Comparison of ENCODE assay signal across 10 mouse cellular contexts in the genomic region with DNA sequence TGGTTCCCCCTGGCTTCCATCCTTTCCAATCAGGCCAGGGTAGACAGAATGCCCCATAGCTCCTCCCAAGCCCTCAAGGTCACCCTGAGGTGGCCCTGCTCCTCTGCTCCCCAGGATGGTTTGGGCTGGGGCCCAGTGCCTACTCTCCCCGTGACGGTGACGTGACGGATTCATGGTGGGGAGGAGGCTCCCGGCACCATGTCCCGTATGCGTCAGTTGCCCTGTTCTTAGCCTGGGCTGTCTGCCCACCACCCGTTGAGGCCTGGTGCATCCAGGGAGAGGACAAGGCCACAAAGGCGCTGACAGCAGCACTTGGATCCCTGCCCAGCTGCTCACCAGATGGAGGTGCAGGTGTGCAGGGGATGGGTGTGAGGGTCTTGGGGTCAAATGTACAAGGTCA. TPM values are rescaled to one million over a fixed set of nuclear protein-coding genes. Genes with fewer than 3 reads are reported as not detected.
DNase-seq lines count a peak whose midpoint lies in the region; ATAC-seq lines count a peak whose summit lies in the region.
"Had no signal": no experiment of that assay in that cellular context is flagged by ENCODE, and none has a peak within 500 bp of the region (broad histone marks: within the 10 kb centered on the region; RNA-seq: fewer than 3 reads in every experiment).

No protein-coding gene starts in this region.

- no peak overlapping the region for H3K4me3 ChIP-seq in hindbrain, embryonic 15.5 days
- no peak overlapping the region for H3K4me3 ChIP-seq in hindbrain, embryonic 11.5 days (ENCODE audit: low read depth, low read length)
- no peak overlapping the region for H3K4me3 ChIP-seq in heart, embryonic 12.5 days
- H3K4me3 ChIP-seq: limb, embryonic 13.5 days had no signal

- H3K9me3 ChIP-seq in hindbrain, embryonic 15.5 days: no peaks in the 10 kb centered on the region
- no peaks in the 10 kb centered on the region for H3K9me3 ChIP-seq in hindbrain, embryonic 11.5 days (ENCODE audit: control insufficient read depth, low read length)
- no peaks in the 10 kb centered on the region for H3K9me3 ChIP-seq in heart, embryonic 12.5 days (replicated peaks)
- H3K9me3 ChIP-seq: limb, embryonic 13.5 days had no signal

- H3K9ac ChIP-seq in hindbrain, embryonic 15.5 days: no peak overlapping the region
- H3K9ac ChIP-seq in hindbrain, embryonic 11.5 days (ENCODE audit: low read depth, low read length): no peak overlapping the region
- H3K9ac ChIP-seq in heart, embryonic 12.5 days: no peak overlapping the region
- H3K9ac ChIP-seq: limb, embryonic 13.5 days had no signal

- DNase-seq in hindbrain, embryonic 11.5 days (ENCODE audit: low spot score): no peak
- DNase-seq in NIH3T3 (ENCODE audit: low read depth): peak; percentile 5
- DNase-seq in cerebellum, adult 11-12 months: peak; percentile 53
- DNase-seq in right cerebral cortex, postnatal 4 days: no peak
- no peak for DNase-seq in lung, postnatal 10 days
- DNase-seq: thymus, postnatal 14 days had no signal

- peaks cover 16% of the 10 kb centered on the region; the same call in 1 of the 2 replicates for H3K27me3 ChIP-seq in hindbrain, embryonic 15.5 days
- peaks cover 16% of the 10 kb centered on the region for H3K27me3 ChIP-seq in hindbrain, embryonic 11.5 days (ENCODE audit: control insufficient read depth, insufficient read depth, low read length)
- H3K27me3 ChIP-seq in heart, embryonic 12.5 days (replicated peaks): peaks cover 79% of the 10 kb centered on the region

- H3K4me1 ChIP-seq in hindbrain, embryonic 15.5 days (replicated peaks): peaks cover 31% of the 10 kb centered on the region
- H3K4me1 ChIP-seq in hindbrain, embryonic 11.5 days (replicated peaks; ENCODE audit: control insufficient read depth, insufficient read depth, low read length): peaks cover 14% of the 10 kb centered on the region
- H3K4me1 ChIP-seq in heart, embryonic 12.5 days (replicated peaks): peaks cover 37% of the 10 kb centered on the region

- H3K36me3 ChIP-seq in hindbrain, embryonic 15.5 days: peaks cover 9% of the 10 kb centered on the region; the same call in 1 of the 2 replicates
- no peaks in the 10 kb centered on the region for H3K36me3 ChIP-seq in hindbrain, embryonic 11.5 days (ENCODE audit: control insufficient read depth, insufficient read depth, low read length)
- H3K36me3 ChIP-seq in heart, embryonic 12.5 days: no peaks in the 10 kb centered on the region
- H3K36me3 ChIP-seq: limb, embryonic 13.5 days had no signal

- peak; percentile 28; the same call in 1 of the 2 replicates for ATAC-seq in hindbrain, embryonic 15.5 days (ENCODE audit: low FRiP score, low read depth)
- ATAC-seq in hindbrain, embryonic 11.5 days (ENCODE audit: low FRiP score): no peak
- peak; percentile 43; the same call in 1 of the 2 replicates for ATAC-seq in heart, embryonic 12.5 days (ENCODE audit: insufficient number of reproducible peaks, low FRiP score)
- ATAC-seq in monocyte, adult 5-6 weeks (replicated peaks; ENCODE audit: insufficient number of reproducible peaks, low FRiP score, low TSS enrichment, poor library complexity, severe bottlenecking): no peak

- 50% methylated on average over 9 of the region's 9 CpGs for WGBS in hindbrain, embryonic 15.5 days
- WGBS in hindbrain, embryonic 11.5 days: 71% methylated on average over 9 of the region's 9 CpGs
- WGBS in heart, embryonic 12.5 days: 59% methylated on average over 9 of the region's 9 CpGs

- no peak overlapping the region for H3K27ac ChIP-seq in hindbrain, embryonic 15.5 days (replicated peaks)
- no peak overlapping the region for H3K27ac ChIP-seq in hindbrain, embryonic 11.5 days (ENCODE audit: low read depth, low read length)
- no peak overlapping the region for H3K27ac ChIP-seq in heart, embryonic 12.5 days (ENCODE audit: poor library complexity, severe bottlenecking)
- H3K27ac ChIP-seq: limb, embryonic 13.5 days had no signal

- no peak overlapping the region for H3K4me2 ChIP-seq in hindbrain, embryonic 15.5 days
- no peak overlapping the region for H3K4me2 ChIP-seq in hindbrain, embryonic 11.5 days (replicated peaks; ENCODE audit: low read depth, low read length)
- H3K4me2 ChIP-seq in heart, embryonic 12.5 days: no peak overlapping the region
- H3K4me2 ChIP-seq: limb, embryonic 13.5 days had no signal

RNA-seq across cellular contexts. Expression of a gene that starts 41.6 kb away (rescaled TPM):
- polyA plus RNA-seq in hindbrain, embryonic 15.5 days (2015; fragmentation: Nextera tagmentation; extraction: Ambion mirVana): 10.6 and 11.7 TPM in 2 replicates
- 0.60 and 0.85 TPM in 2 replicates for polyA plus RNA-seq in hindbrain, embryonic 11.5 days (2014; fragmentation: Nextera tagmentation; extraction: Ambion mirVana)
- not detected in 2 replicates for polyA plus RNA-seq in heart, embryonic 12.5 days (2016; fragmentation: Nextera tagmentation; extraction: Ambion mirVana)
- total RNA-seq in monocyte, adult 5-6 weeks (2017): not detected in 3 replicates

Comparison
In these comparisons a context has a peak if more than half of its experiments do, and no peak if none do; other contexts are left out.
1. ATAC-seq: peak in hindbrain, embryonic 15.5 days (single experiment) and heart, embryonic 12.5 days (single experiment); none in hindbrain, embryonic 11.5 days (single experiment) and monocyte, adult 5-6 weeks (single experiment).
2. DNase-seq: peak in NIH3T3 (single experiment) and cerebellum, adult 11-12 months (single experiment); none in hindbrain, embryonic 11.5 days (single experiment), right cerebral cortex, postnatal 4 days (single experiment) and lung, postnatal 10 days (single experiment).